Mouse (Mus musculus): ENCODE measurements around the gene Ccl7.

Ccl7 gene

DNA sequence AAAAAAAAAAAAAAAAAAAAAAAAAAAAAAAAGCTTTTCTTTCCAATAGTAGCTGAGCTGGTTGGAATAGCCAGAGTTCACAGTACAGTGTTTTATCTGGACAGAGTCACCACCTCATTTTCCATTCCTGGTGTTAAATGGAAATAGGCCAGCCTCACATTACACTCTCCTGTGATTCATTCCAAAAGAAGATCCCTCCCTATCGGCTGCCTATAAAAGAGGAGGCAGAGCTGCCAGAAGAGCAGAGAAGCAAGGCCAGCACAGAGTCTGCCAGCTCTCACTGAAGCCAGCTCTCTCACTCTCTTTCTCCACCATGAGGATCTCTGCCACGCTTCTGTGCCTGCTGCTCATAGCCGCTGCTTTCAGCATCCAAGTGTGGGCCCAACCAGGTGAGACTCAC lies at the start of gene Ccl7:
TSS of gene Ccl7 (plus strand) at position 242 of the 400 bp plus-strand sequence.
- DNase-seq = no peak

DNA sequence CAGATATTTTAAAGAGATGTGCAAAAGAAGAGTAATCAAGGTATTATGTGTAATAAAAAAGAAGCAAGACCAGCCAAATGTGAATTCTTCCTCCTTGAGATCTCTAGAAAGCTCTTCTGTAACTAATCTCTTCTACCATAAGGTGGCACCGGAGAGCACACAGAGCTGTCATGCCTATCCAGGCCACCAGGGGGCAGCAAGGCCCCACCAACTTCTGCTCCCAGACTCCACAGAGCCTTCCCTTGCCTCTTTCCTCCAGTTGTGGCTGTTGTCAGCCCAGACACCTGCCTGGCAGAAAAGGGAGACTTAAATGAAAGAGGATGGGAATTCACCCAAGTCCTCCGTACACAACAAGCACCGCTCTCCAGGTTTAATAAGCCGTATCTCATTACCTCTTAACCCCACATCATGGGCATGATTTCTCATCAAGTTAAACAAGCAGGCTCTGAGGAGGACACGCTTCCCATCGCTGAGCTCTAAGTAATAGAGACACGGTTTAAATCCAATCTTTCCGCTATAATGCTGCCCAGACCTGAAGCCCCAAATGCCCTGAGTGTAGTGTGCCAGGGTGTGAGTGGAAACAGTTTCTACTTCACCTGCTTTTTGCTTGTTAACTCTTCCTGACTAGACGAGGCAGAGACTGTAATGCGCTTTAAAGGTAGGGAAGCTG lies 49.2 kb upstream of the Ccl7 start:
- peak; percentile 57 for DNase-seq

DNA sequence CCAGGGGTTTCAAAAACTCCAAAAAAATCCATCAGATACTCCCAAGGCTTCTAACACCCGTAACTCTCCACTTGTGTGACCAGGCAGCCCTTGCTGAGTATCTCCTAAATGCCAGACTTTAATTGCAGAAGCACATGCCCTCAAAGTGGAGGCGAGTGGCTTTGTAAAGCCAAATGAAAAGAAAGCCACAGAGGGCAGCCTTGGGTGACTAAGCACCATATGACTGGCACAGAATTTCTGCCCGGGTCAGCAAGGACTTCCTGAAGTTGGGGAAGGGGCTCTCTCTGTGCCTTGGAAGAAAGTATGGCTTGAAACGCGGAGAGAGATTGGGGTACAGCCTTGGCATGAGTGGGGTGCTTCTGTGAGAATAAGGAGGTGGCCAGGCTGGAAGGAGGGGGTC lies 48.4 kb upstream of the Ccl7 start:
- no peak for DNase-seq

DNA sequence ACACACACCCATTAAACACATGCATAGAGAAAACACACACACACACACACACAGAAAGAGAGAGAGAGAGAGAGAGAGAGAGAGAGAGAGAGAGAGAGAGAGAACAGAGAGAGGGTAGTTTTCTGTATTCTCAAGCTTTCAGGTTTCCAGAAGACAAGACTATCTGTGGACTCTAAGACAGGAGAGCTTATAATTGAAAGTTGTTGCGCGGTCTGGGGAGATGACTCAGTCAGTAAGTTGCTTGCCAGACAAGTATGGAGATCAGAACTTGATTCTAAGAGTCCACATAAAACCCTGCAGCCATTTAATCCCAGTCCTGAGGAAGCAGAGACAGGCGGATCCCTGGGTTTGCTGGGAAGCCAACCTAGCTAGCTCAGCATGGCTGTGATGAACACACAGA lies 46.9 kb upstream of the Ccl7 start:
- DNase-seq = no peak

DNA sequence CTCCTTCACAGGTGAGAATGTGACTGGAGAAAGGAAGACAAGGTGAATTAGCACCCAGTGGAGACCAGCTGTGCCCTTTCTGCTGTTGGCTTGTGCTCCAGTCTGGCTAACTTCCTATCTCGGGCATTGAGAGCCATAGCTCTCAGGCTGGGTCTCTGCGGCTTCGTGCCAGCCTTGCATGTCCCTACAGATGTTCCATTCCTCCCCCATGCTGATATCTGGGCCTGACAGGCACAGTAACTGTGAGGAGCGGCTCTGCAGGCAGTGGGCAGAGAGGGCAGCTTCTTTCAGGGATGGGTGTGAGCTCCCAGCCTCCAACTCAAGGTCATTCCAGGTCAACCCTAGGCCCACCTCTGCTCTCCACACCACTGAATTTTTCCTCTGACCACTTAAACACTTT lies 46.0 kb upstream of the Ccl7 start:
- no peak for DNase-seq

DNA sequence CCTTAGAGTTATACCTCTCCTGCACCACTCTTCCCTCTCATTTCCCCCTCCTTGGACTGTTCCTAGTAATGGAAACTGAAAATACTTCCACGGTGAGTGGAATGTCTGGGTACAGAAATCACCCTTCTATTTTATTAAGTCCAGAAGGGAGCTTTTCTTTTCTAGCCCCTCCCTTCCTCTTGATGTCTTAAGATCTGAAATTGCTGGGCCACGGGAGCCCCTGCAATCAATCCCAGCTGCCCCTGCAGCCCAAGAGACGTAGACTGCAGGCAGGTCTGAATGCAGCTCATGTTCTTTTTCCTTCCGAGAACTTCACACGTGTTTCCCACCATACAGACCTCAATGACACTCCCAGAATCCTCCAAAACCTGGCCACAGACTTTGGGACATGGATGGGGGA lies 44.9 kb upstream of the Ccl7 start:
- DNase-seq = no peak

DNA sequence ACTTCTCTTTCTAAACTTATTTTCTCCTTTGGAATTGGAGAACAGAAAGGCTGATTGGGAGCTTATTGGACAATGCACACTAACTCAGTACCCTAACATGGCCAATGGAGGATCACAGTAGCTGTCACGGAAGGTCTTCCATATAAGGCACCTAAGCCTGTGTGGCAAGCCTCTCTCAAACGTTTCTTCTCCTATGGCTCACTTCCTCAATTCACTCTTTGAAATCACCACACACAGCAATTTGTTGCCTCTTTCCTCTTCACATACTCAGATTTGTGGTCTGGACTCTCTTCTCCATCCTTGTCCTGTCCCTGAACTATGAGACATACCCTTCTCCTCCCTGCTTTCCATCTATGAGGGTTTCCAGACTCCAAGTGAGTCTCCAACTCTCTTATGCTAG lies 40.7 kb upstream of the Ccl7 start:
- no peak for DNase-seq

DNA sequence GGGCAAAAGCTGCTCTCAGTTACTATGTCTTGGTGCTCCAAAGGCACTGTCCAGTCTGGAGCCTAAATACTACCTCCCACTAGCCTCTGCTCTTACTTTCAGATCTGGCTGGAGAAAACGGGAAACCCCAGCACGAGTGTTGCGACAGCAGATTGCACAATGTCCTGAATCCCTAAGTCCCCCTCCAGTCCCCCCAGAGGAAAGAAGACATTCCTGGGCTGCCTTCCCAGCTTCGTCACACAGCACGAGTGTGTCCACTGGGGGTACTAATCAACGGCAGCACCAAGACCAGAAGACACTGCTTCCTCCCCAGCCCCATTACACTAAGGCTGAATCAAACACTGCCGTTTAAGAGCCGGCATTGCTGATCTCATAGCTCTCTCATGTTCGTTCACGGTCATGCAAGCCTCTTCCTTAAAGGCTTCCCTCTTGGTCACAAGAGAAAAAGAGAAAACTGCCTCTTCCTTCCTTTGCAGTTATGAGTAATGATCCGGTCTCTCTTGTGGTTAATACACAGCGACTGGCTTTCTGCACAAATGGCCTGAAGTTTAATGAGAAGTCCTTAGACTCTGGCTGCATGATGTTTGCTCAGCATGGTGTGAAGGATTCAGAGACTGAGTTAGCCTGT lies 38.6 kb upstream of the Ccl7 start:
- peak; percentile 2 for DNase-seq

DNA sequence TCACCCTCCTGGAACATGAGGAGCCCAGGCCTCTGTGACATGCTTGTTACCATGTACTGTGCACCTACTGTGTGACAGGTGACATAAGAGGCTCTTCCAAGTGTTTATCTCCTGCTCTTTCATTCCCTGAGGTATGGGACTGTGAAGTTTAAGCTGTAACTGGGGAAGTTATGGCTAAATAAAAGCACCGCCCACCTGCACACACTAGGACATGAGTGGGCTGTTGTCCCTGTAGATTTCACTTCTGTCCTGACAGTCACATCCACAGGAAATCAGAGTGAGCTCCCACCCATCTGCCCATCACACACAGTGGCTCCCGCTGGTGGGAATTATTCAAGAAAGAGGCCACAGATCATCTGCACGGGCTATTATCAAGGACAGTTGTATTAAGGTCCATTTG lies 35.4 kb upstream of the Ccl7 start:
- no peak for DNase-seq

DNA sequence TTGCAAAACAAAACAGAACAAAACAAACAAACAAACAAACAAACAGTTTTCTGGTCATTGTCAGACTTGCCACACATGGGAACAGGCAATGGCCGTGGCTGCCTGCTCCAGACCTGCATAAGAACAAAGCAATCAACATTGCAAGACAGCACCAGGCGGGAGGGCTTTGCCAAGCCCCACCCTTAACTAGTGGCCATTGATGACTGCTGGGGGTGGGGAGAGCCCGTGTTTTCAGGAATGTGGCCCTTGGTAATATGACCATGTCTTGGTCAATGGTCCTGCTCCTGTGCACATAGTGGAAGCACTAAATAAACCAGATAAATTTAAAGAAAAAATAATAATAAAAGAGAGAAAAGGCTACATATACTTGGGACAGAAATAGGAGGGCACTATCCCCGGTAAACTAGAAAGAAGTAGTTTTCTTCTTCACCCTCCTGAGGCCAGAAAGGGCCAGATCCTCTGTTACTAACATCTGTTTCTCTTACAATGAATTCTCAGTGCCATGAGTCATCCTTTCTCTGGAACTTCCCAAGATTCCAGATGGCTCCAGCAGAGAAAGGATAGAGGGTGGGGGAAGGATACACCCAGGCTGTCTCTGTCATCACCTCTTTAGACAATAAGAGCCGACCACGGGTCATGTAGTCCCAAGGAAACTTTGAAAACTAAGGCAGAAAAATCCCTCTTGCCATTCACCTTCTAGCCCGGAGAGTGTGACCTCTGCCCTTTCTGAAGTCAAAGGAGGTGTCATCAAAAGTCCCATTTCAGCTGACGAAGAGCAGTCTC lies 33.9 kb upstream of the Ccl7 start:
- no peak for DNase-seq

DNA sequence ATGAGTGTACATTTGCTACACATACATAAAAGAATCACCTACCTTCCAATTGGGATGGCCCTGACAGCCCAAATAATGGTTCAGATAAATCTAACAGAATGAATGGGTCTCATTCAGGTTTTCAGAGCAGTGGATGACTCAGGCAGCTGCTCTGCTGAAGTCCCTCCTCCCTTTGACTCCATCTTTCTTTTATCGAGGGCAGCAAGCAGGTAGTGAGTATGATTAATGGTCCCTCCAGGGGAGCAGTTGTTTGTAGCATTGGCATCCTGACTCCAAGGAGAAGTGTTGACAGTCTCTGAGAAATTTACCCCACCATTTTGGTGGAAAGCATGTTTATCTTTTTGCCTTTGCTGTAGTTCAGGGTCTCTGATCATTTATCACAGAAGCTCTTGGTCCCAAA lies 31.8 kb upstream of the Ccl7 start:
- DNase-seq = no peak

DNA sequence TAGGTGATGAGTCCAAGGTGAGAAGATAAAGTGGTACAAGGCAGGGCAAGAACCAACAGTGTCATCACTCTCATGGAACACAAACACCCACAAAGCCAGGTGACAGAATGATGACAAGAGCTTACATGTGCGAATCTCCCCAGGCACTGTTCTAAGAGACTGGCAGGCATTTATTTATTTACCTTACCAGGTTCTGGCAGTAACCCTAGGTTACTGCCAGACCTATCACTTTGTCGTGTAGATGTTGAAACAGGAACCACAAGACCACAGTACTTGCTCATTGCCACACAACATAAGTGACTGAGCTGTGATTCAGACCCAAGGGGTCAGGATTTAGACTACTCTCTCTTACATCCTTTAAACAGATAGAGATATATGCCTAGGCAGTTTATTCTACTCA lies 30.4 kb upstream of the Ccl7 start:
- no peak for DNase-seq

DNA sequence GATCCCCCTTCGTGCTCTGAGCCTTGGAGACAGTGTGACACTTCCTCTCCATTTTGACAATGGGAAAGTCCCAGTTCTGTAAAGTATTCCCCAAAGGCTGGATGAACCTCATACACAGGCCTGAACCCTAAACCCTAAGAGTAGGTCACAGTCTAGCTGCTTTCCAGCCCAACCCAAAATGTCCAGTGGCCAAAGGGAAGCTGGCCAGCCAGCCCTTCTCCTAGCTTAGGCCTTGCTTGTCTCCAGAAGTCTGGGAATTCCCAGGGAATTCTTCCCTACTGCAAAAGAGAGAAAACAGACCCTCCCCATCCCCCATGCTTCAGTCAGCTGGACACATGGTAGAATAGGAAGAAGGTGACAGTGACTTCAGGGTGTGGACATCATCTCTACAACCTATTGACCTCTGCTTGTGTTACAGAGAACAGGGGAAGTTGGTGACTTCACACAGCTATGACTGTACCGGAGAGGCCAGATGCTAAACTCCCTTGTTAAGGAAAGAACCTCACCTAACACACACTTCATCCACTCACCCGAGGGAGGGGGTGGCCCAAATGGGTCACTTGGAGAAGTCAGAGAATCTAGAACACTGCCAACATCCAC lies 29.2 kb upstream of the Ccl7 start:
- DNase-seq = no peak

DNA sequence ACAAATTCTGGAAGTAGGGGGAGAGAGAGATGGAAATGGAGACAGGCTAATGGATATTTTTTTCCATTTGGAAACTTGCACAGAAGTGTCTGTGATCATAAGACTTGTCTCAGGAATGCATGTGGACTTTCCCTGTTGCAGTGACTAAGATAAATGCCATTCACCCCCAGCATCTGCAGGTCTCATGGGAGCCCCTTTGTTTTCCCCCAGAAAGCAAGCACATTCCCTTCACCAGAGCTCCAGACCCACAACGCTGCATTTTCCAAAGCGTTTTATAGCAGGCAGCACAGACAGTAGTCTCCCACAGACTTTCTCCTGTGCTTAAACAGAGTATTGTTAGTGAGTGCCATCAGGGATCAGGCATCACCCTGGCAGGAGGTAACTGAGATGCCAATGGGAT lies 26.1 kb upstream of the Ccl7 start:
- DNase-seq = no peak

DNA sequence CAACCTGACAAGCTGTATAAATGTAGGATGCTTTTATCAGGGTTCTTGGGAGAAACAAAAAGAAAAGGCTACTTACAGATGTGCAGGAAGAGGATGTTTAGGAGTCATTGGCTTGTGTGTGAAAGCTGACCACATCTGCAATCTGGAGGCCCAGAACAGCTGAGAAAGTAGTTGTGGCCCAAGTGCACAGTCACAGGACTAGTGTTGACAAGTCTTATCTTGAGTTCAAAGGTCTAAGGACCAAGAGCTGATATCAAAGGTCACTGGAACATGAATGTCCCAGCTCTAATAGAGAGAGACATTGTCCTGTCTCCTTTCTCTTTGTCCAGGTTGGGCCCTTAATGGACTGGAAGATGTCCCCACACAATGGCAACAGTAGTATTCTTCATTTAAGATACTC lies 25.7 kb upstream of the Ccl7 start:
- no peak for DNase-seq

DNA sequence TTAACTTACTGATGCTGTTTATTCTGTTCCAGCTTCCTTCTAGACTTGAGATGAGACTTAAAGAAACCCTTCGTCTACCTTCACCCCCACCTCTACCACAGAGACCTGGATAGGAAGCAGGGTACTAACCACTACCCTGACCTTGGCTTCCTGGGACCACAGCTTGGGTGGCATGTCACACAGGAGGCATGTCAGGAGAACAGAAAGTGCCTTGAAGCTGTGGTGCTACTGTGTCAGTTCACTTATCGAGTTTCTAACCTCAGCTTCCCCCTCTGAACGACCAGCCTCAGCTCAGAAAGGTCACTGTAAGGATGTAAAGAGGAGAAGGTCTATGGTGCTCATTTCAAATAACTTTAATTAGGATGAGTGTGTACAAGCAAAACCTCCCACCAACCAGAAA lies 24.1 kb upstream of the Ccl7 start:
- DNase-seq = no peak

DNA sequence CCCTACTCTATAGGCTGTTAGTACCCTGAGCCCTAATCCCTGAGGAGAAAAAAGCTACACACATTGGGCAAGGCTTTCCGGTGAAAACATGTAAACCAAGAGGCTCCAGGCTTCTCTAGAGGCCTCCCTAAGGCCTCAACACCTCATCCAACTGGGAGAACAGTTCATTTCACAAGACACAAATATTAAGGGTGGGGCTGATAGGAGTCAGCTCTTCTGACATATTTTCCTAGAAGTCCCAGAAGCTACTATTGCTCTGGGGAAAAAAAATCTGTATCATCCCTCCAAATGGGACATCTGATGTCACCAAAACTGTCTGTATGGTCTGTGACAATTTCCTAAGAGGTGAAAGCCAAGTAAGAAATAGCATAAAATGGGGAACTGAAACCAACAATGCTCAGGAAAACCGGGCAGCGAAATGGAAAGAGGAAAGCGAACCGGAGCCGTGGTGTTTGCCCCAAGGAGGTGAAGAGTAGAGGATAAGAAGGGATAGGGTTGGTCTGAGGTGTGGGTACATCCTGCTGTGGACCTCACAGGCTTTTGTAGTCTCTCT lies 22.9 kb upstream of the Ccl7 start:
- DNase-seq = no peak

DNA sequence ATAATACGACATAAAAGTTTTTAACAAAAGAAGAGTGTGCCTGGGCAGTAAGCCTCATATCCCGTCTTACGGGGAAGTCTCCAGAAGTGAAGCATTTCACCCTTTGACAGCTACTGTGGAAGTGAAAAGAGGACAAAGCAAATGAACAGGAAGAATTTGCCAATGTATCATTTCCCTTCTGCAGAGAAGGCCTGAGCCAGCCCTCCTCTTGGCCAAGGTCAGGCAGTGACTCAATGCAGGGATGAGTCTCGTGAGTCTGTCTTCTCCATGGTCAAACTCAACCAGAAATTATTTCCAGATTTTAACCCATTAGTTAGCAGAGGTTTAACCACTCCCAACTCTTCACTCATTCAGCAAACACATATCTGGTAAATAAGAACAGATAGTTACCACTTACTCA lies 21.7 kb upstream of the Ccl7 start:
- no peak for DNase-seq

DNA sequence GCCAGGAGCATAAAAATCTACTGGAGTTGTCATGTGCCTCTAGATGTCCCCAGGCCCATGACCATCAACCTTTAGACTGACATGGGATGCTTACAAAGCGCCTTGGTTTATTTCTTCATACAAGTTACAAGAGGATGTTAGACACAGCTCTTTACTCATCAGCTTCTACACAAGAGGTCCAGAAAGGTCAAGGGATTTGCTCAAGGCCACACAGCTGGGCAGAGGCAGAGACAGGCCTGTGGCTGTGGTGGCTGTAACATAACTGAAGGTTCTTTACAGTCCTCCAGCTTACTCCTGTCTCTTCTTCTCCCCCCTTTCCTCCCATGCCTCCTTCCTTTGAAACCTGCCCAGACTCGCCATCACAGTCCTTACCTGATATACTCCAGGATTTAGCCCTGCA lies 15.3 kb upstream of the Ccl7 start:
- DNase-seq = no peak

DNA sequence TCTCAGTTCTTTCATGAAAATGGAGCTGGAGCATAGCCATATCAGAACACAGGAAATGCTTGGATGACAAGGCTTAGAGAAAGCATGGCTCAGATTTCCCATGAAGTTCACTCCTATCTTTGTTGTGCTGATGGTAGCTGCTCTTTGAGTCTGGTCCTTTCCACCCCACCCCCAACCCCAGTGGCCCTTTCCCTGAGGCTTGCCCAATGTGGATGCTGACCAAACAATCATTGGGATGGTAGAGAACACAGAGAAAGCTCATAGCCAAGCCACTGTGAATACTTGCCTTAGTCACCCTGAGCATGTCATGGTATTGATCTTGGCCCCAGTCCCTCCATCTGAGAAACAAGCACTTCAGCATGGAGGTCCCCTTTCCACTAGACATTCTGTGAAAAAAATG lies 13.4 kb upstream of the Ccl7 start:
- no peak for DNase-seq

DNA sequence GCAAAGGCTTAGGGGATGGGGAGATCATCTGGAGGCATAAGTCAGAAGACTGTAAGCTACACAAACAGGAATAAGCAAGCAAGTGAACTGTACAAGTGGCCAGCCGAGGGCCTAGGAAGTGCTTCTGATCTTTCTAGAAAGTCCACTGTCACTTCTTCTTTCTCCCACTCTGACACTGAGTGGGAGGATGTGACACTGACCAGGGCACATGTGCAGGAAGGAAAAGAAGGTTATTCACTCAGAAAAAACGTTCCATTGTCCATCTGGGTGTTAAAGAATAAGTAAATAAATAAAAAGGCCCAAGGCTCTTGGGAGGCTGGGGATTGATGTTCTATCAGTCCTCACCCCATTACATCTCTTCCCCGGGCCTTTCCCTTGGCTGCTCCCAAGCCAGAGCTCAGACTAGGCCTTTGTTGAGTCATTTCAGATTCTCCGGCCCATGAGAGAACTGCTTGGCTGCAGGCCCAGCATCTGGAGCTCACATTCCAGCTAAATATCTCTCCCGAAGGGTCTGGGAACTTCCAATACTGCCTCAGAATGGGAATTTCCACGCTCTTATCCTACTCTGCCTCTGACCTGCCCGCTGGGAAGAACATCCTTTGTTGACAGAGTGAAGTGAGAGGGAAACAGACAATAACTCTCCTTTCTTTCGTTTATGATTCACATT lies 12.7 kb upstream of the Ccl7 start:
- no peak for DNase-seq

DNA sequence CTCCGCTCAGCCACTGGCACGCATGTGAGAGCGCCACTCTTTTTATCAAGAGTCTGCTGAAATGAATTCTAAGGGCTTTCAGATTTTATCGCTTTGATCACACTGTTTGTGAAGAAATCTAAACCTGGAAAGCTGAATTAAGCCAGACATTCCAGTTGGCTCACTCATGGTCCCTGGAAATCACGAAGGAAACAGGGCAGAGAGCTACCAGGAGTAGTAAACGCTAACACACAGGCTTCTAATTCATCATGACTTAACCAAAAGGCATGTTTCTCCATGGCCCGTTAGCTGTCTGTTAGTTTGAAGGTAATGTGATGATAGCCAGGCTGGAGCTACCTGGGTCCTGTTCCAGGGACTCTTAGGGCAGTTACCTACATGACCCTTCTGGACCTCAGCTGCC lies 11.1 kb upstream of the Ccl7 start:
- DNase-seq = no peak

DNA sequence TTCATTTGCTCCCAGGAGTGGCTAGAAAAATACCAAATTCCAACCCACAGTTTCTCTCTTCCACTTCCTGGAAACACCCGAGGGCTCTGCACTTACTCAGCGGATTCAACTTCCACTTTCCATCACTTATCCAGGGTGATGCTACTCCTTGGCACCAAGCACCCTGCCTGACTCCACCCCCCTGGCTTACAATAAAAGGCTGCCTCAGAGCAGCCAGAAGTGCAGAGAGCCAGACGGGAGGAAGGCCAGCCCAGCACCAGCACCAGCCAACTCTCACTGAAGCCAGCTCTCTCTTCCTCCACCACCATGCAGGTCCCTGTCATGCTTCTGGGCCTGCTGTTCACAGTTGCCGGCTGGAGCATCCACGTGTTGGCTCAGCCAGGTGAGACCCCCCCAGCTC lies 10.2 kb upstream of the Ccl7 start, which contains the start of gene Ccl2:
TSS of gene Ccl2 (plus strand) at position 216 of the 400 bp plus-strand sequence.
- no peak for DNase-seq
